Mouse (Mus musculus) splenic B cell, adult 2 months (primary cell): ENCODE measurements around the gene F2r.

Source experiments
- DNase-seq: peaks from one replicate; pipeline ENCODE4 v3.0.0-alpha.2; 2011; ENCODE audit warnings: low read depth, low spot score
- H3K27me3 ChIP-seq: 2 replicates; pipeline ENCODE4 v1.6.1; 2012; ENCODE audit warnings: mild to moderate bottlenecking, low read length, moderate library complexity, mixed read lengths; ENCODE audit not compliant: control insufficient read depth, poor library complexity, insufficient read depth, severe bottlenecking
- H3K36me3 ChIP-seq: 2 replicates; pipeline ENCODE4 v1.6.1; 2012; ENCODE audit warnings: mild to moderate bottlenecking, low read length, moderate library complexity, mixed read lengths; ENCODE audit not compliant: control insufficient read depth, poor library complexity, insufficient read depth, severe bottlenecking

F2r gene

GRCm38 (mm10) chr13:95595921-95596320 lies 22.4 kb downstream of the F2r start:
- no peaks in the 10 kb centered on the region for H3K27me3 ChIP-seq
- H3K36me3 ChIP-seq, result no peaks in the 10 kb centered on the region
- DNase-seq, result no peak

- H3K27me3 ChIP-seq, result no peaks in the 10 kb centered on the region
- no peak for DNase-seq
- no peaks in the 10 kb centered on the region for H3K36me3 ChIP-seq
Observed at GRCm38 (mm10) chr13:95595411-95595810, 22.9 kb downstream of the F2r start.

GRCm38 (mm10) chr13:95592860-95593259 lies 25.4 kb downstream of the F2r start:
- peak; percentile 66 for DNase-seq
- no peaks in the 10 kb centered on the region for H3K36me3 ChIP-seq

GRCm38 (mm10) chr13:95591606-95592005 lies 26.7 kb downstream of the F2r start:
- H3K27me3 ChIP-seq, result no peaks in the 10 kb centered on the region
- no peak for DNase-seq
- H3K36me3 ChIP-seq, result no peaks in the 10 kb centered on the region

More at GRCm38 (mm10) chr13:95592860-95593259, 25.4 kb downstream of the F2r start:
- no peaks in the 10 kb centered on the region for H3K27me3 ChIP-seq

- no peak for DNase-seq
- H3K27me3 ChIP-seq, result no peaks in the 10 kb centered on the region
- no peaks in the 10 kb centered on the region for H3K36me3 ChIP-seq
Observed at GRCm38 (mm10) chr13:95587628-95588027, 30.7 kb downstream of the F2r start.

- H3K36me3 ChIP-seq, result no peaks in the 10 kb centered on the region
- DNase-seq, result no peak
- no peaks in the 10 kb centered on the region for H3K27me3 ChIP-seq
Observed at GRCm38 (mm10) chr13:95584898-95585297, 33.4 kb downstream of the F2r start.

GRCm38 (mm10) chr13:95583237-95584189 lies 34.8 kb downstream of the F2r start:
- Histone ChIP-seq H3K36me3 (no peaks in the 10 kb centered on the region), H3K27me3 (no peaks in the 10 kb centered on the region)
- DNase-seq, result no peak

GRCm38 (mm10) chr13:95581850-95582249 lies 36.4 kb downstream of the F2r start:
- DNase-seq, result no peak
- Histone ChIP-seq H3K27me3 (no peaks in the 10 kb centered on the region), H3K36me3 (no peaks in the 10 kb centered on the region)

GRCm38 (mm10) chr13:95578016-95578697 lies 40.1 kb downstream of the F2r start:
- Histone ChIP-seq H3K36me3 (no peaks in the 10 kb centered on the region), H3K27me3 (no peaks in the 10 kb centered on the region)
- DNase-seq, result no peak

- no peak for DNase-seq
- H3K36me3 ChIP-seq, result no peaks in the 10 kb centered on the region
- no peaks in the 10 kb centered on the region for H3K27me3 ChIP-seq
Observed at GRCm38 (mm10) chr13:95570877-95571276, 47.4 kb downstream of the F2r start.

- H3K36me3 ChIP-seq, result no peaks in the 10 kb centered on the region
Observed at GRCm38 (mm10) chr13:95569326-95569725, 49.0 kb downstream of the F2r start.

GRCm38 (mm10) chr13:95568336-95568735 lies 50.0 kb downstream of the F2r start:
- H3K27me3 ChIP-seq, result no peaks in the 10 kb centered on the region
- H3K36me3 ChIP-seq, result no peaks in the 10 kb centered on the region
- no peak for DNase-seq

More at GRCm38 (mm10) chr13:95569326-95569725, 49.0 kb downstream of the F2r start:
- H3K27me3 ChIP-seq, result no peaks in the 10 kb centered on the region
- no peak for DNase-seq

GRCm38 (mm10) chr13:95566841-95567551 lies 51.3 kb downstream of the F2r start:
- no peak for DNase-seq
- no peaks in the 10 kb centered on the region for H3K27me3 ChIP-seq
- no peaks in the 10 kb centered on the region for H3K36me3 ChIP-seq

- Histone ChIP-seq H3K27me3 (no peaks in the 10 kb centered on the region), H3K36me3 (no peaks in the 10 kb centered on the region)
- DNase-seq, result peak; percentile 85
Observed at GRCm38 (mm10) chr13:95563693-95564092, 54.6 kb downstream of the F2r start.
